Mouse (Mus musculus): ENCODE measurements around the gene Apol10b. TPM values are rescaled to one million over a fixed set of nuclear protein-coding genes. Genes with fewer than 3 reads are reported as not detected.
"Not testable (repeated sequence)": the region's sequence is repeated elsewhere in the genome, so short reads cannot be mapped to it uniquely, and the experiment has no call there.

Gene Apol10b
- polyA plus RNA-seq (2015; fragmentation: Nextera tagmentation; extraction: Ambion mirVana): 0.19 TPM in 1 of 2 replicates, not detected in the other

DNA sequence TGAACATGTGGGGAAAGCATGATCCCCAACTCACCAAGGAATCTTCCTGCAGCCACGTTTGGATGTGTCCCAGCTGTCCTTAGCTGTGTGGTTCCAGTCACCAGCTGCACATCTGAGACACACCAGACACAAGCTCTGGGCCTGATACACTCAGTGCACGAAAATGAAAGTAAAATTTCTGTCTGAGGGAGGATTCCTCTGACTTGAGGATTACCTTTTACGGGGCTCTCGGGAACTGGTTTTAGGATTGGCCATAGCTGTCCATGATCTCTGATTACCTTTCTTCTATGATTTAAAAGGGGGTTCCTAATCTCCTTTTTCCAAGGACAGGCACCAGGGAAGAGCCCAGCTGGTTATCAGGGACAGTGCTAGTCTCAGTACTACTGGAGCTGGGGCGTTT is at the start of gene Apol10b:
Gene Apol10b, minus strand, starts transcription at position 165 of the 400 bp plus-strand sequence.
- ATAC-seq (ENCODE audit: low FRiP score): no peak
- H3K4me1 ChIP-seq: no peaks in the 10 kb centered on the region
- H3K4me3 ChIP-seq (replicated peaks): no peak within 1 kb of the TSS
- no peaks in the 10 kb centered on the region for H3K27me3 ChIP-seq (replicated peaks)
- no peak within 1 kb of the TSS for H3K27ac ChIP-seq (replicated peaks)
- 70% methylated on average over 5 of the region's 5 CpGs for WGBS
- no peaks in the 10 kb centered on the region for H3K36me3 ChIP-seq
- H3K4me2 ChIP-seq: no peak within 1 kb of the TSS
- no peak within 1 kb of the TSS for H3K9ac ChIP-seq (replicated peaks)
- no peaks in the 10 kb centered on the region for H3K9me3 ChIP-seq (replicated peaks)

DNA sequence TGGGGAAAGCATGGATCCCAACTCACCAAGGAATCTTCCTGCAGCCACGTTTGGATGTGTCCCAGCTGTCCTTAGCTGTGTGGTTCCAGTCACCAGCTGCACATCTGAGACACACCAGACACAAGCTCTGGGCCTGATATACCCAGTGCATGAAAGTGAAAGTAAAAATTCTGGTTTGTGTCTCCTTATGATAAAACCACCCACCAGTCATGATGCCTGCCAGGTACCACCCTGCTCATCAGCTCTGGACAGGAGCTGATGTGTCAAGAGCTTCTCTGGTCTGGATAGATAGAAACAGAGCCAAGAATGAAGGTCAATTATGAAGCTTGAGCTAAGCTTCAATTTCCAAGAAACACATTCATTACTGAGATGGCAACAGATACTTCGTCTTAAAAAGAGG is 47.3 kb upstream of the Apol10b start, which contains the start of gene Apol11b:
Gene Apol11b, minus strand, starts transcription at position 111 of the 400 bp plus-strand sequence.
- H3K36me3 ChIP-seq: not testable (repeated sequence)
- whole genome bisulfite sequencing: 76% methylated on average over 2 of the region's 2 CpGs

DNA sequence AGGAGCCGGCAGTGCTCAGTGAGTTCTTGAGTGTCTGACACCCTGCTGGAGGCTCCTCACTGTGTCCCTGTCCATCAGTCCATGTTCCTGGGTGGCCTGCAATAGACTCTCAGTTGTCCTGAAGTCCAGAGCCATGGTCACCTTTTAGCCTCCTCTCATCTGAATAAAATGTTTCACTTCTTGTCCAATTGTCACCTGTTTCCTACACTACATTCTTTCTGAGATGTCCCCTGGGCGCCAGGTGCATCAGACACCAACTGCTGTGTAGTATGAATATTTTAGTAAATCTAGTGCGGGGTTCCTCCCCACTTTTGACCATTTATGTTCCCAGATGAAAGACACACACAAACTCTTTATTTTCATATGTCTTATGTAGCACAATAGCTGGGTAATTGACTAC is 33.9 kb upstream of the Apol10b start:
- not testable (repeated sequence) for H3K27me3 ChIP-seq (replicated peaks); H3K4me1 ChIP-seq; H3K36me3 ChIP-seq; H3K9me3 ChIP-seq (replicated peaks); H3K4me3 ChIP-seq (replicated peaks); H3K9ac ChIP-seq (replicated peaks); H3K27ac ChIP-seq (replicated peaks); ATAC-seq (ENCODE audit: low FRiP score); H3K4me2 ChIP-seq
- WGBS: 79% methylated on average over 3 of the region's 3 CpGs

More for the DNA sequence above, 47.3 kb upstream of the Apol10b start, which contains the start of gene Apol11b:
- H3K4me3 ChIP-seq (replicated peaks); ATAC-seq (ENCODE audit: low FRiP score); H3K27me3 ChIP-seq (replicated peaks); H3K4me1 ChIP-seq; H3K27ac ChIP-seq (replicated peaks); H3K4me2 ChIP-seq; H3K9me3 ChIP-seq (replicated peaks); H3K9ac ChIP-seq (replicated peaks): not testable (repeated sequence)

DNA sequence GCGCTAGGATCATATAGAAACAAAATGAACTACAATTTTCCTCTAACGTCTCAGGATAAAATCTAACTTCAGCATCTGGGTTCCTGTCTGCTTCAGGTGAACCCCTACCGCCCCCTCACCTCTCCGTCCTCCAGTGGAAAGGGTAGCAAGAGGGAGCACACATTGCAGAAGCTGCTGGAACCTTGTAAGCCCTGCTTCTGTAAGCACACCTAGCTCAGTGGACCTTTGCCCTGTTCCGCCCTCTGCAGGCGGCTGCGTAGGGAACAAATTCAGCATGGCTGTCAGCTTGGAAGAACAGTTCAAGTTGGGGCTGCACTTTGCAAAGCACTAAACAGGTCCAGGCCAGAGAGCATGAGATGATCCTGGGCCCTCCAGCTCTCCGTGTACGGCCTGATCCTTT is 32.7 kb upstream of the Apol10b start:
- not testable (repeated sequence) for H3K27ac ChIP-seq (replicated peaks); H3K4me3 ChIP-seq (replicated peaks); H3K4me1 ChIP-seq; H3K36me3 ChIP-seq; H3K9me3 ChIP-seq (replicated peaks); H3K4me2 ChIP-seq; H3K27me3 ChIP-seq (replicated peaks); ATAC-seq (ENCODE audit: low FRiP score); H3K9ac ChIP-seq (replicated peaks)
- WGBS: 70% methylated on average over 9 of the region's 9 CpGs

DNA sequence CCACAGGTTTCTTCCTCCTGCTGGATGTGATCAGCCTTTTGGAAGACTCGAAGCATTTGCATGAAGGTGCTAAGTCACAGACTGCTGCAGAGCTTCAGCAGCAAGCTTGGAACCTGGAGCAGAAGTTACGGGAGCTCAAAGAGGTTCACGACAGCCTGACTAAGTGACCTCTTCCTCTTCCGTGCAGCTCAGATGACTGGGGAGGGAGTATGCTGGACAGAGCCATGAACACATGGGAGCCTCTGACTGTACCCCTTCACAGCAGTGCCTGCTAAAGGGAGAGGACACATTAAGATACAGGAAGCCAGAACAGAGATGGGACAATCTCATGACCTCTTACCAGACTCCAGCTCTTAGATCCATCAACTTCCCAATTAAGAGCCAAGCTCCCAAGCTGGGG is 30.5 kb upstream of the Apol10b start:
- ATAC-seq (ENCODE audit: low FRiP score); H3K4me3 ChIP-seq (replicated peaks); H3K4me1 ChIP-seq; H3K9ac ChIP-seq (replicated peaks); H3K36me3 ChIP-seq; H3K4me2 ChIP-seq; H3K9me3 ChIP-seq (replicated peaks); H3K27ac ChIP-seq (replicated peaks); H3K27me3 ChIP-seq (replicated peaks): not testable (repeated sequence)
- 91% methylated on average over 4 of the region's 4 CpGs for WGBS

DNA sequence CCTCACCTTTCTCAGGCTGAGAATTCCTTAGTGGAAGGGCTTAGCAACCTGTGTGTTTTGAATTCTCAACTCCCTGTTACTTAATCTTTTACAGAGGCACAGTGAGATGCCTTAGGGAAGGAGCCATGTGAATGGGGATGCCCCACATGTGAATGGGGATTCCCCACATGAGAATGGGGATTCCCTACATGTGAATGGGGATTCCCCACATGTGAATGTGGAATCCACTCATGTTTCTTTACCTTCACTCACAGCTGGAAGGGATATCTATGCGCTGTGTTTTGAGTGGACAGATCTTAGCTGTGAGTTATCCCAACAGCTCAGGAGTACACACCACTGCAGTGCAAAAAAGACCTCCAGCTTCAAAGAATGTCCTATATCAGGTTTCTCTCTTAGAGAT is 28.8 kb upstream of the Apol10b start:
- ATAC-seq (ENCODE audit: low FRiP score): no peak
- Histone ChIP-seq H3K27ac (replicated peaks) (no peak overlapping the region), H3K4me1 (no peaks in the 10 kb centered on the region), H3K27me3 (replicated peaks) (no peaks in the 10 kb centered on the region), H3K36me3 (no peaks in the 10 kb centered on the region), H3K9me3 (replicated peaks) (no peaks in the 10 kb centered on the region), H3K4me3 (replicated peaks) (no peak overlapping the region), H3K9ac (replicated peaks) (no peak overlapping the region), H3K4me2 (no peak overlapping the region)
- 85% methylated on average over 1 of the region's 1 CpGs for WGBS

DNA sequence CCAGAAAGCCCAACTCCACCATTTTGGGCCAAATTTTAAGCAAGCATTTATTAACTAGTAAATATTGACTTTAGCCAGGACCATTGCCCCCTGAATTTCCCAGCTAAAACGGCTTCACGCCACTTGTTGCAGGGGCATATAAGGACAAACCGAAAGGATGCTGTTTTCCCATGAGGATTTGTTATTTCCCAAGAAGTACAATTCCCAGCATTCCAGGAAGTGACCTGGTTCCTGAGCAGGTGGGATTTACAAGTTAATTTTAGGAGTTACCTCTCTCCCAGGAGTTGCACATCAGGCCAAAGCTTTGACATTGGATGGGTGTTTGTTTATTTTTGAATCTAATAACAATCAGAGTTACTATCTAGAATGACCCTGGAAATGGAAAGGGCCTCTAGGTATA is 10.1 kb upstream of the Apol10b start:
- no peak overlapping the region for H3K4me2 ChIP-seq
- WGBS: 94% methylated on average over 3 of the region's 3 CpGs

DNA sequence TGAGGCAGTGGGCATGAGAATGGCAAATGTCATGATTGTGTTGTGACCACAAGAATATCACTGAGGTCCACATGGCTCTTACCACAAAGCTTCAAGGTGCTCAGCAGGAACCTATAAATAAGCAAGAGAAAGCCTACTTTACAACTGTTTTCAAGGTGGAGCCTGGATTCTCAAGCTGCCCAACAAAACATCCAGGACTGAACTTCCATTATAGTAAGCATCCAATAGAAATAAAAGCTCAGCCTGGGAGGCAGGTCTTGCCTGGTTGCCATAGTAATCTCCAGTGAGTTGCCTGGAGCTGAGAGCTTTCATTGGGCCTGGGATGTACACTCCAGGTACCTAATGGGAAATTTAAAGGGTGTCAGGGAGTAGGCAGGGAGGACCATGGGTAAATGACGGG is 3.0 kb upstream of the Apol10b start, which contains the start of gene Gm36245:
Gene Gm36245, plus strand, starts transcription at position 301 of the 400 bp plus-strand sequence.
- 75% methylated on average over 1 of the region's 1 CpGs for WGBS
- no peak within 1 kb of the TSS for H3K27ac ChIP-seq (replicated peaks)
- no peak for ATAC-seq (ENCODE audit: low FRiP score)

More for the DNA sequence above, 10.1 kb upstream of the Apol10b start:
- Histone ChIP-seq H3K36me3 (no peaks in the 10 kb centered on the region), H3K9ac (replicated peaks) (no peak overlapping the region), H3K4me3 (replicated peaks) (no peak overlapping the region), H3K27ac (replicated peaks) (no peak overlapping the region), H3K27me3 (replicated peaks) (no peaks in the 10 kb centered on the region), H3K4me1 (no peaks in the 10 kb centered on the region), H3K9me3 (replicated peaks) (no peaks in the 10 kb centered on the region)
- no peak for ATAC-seq (ENCODE audit: low FRiP score)

DNA sequence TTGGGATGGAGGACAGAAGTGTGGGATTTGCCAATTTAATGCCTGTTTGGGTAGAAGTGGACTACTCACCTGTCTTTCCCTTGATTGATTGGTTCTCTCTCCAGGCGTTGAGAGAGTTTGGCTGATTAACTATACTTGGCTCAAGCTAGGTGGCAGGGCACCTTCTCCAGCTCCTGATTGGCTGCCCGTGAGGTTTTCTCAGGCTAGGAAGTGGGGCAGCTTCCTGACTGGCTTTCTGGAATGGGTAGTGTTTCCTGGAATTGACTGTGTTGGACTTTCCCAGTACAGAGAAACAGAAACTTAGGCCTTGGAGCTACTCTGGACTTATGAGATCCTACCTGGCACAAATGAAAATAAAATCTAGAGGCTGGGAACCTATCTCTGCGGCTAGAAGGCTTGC is 2.5 kb upstream of the Apol10b start:
- Histone ChIP-seq H3K9me3 (replicated peaks) (no peaks in the 10 kb centered on the region), H3K27ac (replicated peaks) (no peak overlapping the region), H3K36me3 (no peaks in the 10 kb centered on the region), H3K4me1 (no peaks in the 10 kb centered on the region), H3K4me2 (no peak overlapping the region), H3K27me3 (replicated peaks) (no peaks in the 10 kb centered on the region), H3K4me3 (replicated peaks) (no peak overlapping the region), H3K9ac (replicated peaks) (no peak overlapping the region)
- ATAC-seq (ENCODE audit: low FRiP score): no peak
- WGBS: 70% methylated on average over 3 of the region's 3 CpGs

More for the DNA sequence above, 3.0 kb upstream of the Apol10b start, which contains the start of gene Gm36245:
- Histone ChIP-seq H3K9ac (replicated peaks) (no peak within 1 kb of the TSS), H3K9me3 (replicated peaks) (no peaks in the 10 kb centered on the region), H3K4me2 (no peak within 1 kb of the TSS), H3K27me3 (replicated peaks) (no peaks in the 10 kb centered on the region), H3K36me3 (no peaks in the 10 kb centered on the region), H3K4me3 (replicated peaks) (no peak within 1 kb of the TSS), H3K4me1 (no peaks in the 10 kb centered on the region)

DNA sequence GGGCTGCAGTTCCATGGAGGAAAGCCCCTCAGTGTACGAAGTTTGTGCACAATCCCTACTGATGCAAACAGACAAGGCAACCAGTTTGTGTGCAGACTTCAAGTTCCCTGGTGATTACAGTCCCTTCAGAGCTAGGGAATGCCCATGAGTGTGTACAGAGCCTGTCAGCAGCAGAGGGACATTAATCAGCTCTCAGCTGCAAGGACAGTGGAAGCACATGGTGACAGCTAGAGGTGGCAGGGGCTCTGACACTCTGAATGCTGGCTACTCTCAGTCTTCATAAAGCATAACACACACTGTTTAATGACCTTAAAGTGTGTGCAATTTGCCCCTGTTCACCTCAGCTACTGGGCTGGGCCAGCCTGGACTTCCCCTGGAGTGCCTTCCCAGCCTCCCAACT is 2.4 kb downstream of the Apol10b start:
- Histone ChIP-seq H3K27ac (replicated peaks) (no peak overlapping the region), H3K9ac (replicated peaks) (no peak overlapping the region), H3K4me2 (no peak overlapping the region), H3K9me3 (replicated peaks) (no peaks in the 10 kb centered on the region), H3K36me3 (no peaks in the 10 kb centered on the region), H3K4me1 (no peaks in the 10 kb centered on the region), H3K27me3 (replicated peaks) (no peaks in the 10 kb centered on the region), H3K4me3 (replicated peaks) (no peak overlapping the region)
- ATAC-seq (ENCODE audit: low FRiP score): no peak
- WGBS: 78% methylated on average over 1 of the region's 1 CpGs

DNA sequence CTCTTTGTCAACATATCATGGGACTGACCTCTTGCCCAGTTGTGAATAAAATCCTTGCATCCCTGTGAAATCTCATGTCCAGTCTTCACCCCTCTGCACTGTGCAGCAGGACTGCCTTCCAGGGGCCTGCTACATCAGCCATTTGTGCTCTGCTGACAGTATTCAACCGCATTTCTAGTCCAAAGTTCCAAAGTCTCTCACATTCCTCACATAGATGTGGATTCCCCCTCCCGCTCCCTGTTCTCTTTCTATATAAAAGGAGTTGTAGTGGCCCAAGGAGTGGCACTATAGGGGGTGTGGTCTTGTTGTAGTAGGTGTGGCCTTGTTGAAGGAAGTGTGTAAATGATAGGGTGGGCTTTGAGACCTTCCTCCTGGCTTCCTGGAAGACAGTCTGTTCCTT is 5.0 kb downstream of the Apol10b start:
- 76% methylated on average over 2 of the region's 2 CpGs for WGBS
- Histone ChIP-seq H3K9me3 (replicated peaks) (no peaks in the 10 kb centered on the region), H3K4me1 (no peaks in the 10 kb centered on the region), H3K4me2 (no peak overlapping the region), H3K36me3 (no peaks in the 10 kb centered on the region), H3K4me3 (replicated peaks) (no peak overlapping the region), H3K27ac (replicated peaks) (no peak overlapping the region), H3K27me3 (replicated peaks) (no peaks in the 10 kb centered on the region), H3K9ac (replicated peaks) (no peak overlapping the region)
- no peak for ATAC-seq (ENCODE audit: low FRiP score)

DNA sequence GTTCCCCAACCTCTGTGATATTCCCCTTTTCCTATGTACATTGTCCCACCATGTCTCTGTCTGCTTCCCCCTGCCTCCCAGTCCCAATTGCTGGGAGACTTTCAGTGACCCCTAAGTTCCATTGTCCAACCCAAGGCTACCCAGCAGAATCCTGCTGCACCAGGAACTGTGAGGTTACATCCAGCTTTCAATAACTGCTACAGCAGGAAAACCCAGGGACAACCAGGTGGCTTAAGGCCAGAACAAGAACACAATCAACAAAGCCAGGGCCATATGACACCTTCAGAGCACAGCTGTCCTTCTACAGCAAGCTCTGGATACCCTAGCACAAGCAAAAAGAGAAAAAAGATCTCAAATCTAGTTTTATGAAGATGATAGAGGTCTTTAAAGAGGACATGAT is 6.9 kb downstream of the Apol10b start:
- H3K4me2 ChIP-seq: no peak overlapping the region
- H3K27ac ChIP-seq (replicated peaks): no peak overlapping the region
- H3K9ac ChIP-seq (replicated peaks): no peak overlapping the region
- no peaks in the 10 kb centered on the region for H3K4me1 ChIP-seq
- no peaks in the 10 kb centered on the region for H3K36me3 ChIP-seq
- ATAC-seq (ENCODE audit: low FRiP score): no peak
- no peaks in the 10 kb centered on the region for H3K9me3 ChIP-seq (replicated peaks)
- H3K27me3 ChIP-seq (replicated peaks): no peaks in the 10 kb centered on the region
- no peak overlapping the region for H3K4me3 ChIP-seq (replicated peaks)

DNA sequence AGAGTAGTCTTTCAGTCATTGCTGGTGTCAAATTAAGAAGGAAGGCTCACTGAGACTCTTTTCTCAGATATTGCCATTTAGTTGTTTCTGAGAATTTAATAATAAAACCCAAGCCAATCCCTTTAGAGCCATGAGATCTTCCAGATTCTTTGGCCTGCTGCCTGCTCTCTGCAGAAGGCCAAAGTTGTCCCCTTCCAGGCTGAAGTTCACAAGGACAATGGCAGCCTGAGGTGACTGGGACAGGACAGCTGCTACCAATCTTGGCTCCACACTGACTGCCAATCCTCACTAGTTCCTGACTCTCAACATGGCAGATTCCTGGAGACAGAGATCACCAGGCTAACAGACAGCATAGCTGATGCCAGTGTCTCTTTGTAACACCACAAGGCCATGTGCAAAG is 8.9 kb downstream of the Apol10b start:
- no peaks in the 10 kb centered on the region for H3K4me1 ChIP-seq

More for the DNA sequence above, 8.9 kb downstream of the Apol10b start:
- Histone ChIP-seq H3K9ac (replicated peaks) (no peak overlapping the region), H3K9me3 (replicated peaks) (0 out of 2 replicates have a peak, but pooled peaks cover 3% of the 10 kb centered on the region), H3K27me3 (replicated peaks) (no peaks in the 10 kb centered on the region), H3K4me2 (no peak overlapping the region), H3K4me3 (replicated peaks) (no peak overlapping the region), H3K36me3 (no peaks in the 10 kb centered on the region), H3K27ac (replicated peaks) (no peak overlapping the region)
- no peak for ATAC-seq (ENCODE audit: low FRiP score)
